Mouse (Mus musculus) c-Kit-negative CD71-positive TER-119-positive erythroid progenitor cells, embryonic 14.5 days (primary cell): ENCODE data around the gene Nkx2-5.

ENCODE experiments used
- DNase-seq: peaks from one replicate; pipeline ENCODE4 v3.0.0-alpha.2; 2013; ENCODE audit warnings: low read depth, low spot score

The Nkx2-5 gene

DNA sequence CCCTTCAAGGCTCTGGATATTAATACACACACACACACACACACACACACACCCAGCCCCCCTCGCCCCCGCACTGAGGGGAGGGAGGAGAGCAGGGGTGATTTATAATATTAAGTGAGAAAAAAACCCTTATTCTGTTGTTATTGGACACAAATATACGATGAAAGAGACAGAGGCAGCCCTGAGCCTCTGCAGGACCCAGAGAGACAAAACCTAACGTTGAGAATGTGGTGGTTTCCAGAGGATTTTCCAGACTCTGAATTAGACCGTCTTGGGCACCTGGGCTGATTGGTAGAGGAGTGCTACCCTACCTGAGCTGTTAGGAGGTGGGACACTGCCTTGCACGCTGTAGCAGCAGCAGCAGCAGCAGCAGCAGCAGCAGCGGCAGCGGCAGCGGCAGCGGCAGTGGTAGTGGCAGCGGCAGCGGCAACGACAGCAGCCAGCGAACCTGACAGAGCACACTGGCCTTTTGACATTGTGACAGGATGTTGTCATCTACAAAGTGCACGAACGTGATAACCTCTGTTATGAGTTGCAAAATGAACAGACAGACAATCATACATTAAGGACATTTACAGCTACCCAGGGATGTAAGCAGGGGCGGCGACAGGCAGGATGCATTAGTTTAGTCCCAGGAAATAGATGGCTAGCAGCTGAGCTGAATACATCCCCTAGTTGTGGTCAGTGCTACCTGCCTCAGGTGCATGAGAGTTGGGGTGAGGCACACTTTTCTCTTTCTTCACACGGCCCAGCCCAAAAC is 7.8 kb downstream of the Nkx2-5 start:
- no peak for DNase-seq

DNA sequence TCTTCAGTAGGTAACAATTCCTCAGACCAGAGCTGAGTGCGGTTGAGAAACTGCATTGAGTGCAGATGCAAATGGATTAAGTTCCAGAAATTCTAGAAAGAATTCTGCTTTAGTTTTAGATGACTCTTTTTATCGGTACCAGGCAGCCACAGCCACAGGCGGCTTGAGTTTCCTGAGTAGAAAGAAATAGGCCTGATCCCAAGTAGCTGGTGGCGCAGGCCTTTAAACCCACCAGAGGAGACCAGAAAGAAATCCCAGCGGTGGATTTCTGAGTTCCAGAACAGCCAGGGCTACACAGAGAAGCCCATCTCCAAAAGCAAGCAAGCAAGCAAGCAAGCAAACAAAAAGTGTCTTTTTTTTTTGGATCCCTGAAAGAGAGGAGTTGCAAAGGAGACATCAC is 8.4 kb downstream of the Nkx2-5 start:
- DNase-seq = no peak

DNA sequence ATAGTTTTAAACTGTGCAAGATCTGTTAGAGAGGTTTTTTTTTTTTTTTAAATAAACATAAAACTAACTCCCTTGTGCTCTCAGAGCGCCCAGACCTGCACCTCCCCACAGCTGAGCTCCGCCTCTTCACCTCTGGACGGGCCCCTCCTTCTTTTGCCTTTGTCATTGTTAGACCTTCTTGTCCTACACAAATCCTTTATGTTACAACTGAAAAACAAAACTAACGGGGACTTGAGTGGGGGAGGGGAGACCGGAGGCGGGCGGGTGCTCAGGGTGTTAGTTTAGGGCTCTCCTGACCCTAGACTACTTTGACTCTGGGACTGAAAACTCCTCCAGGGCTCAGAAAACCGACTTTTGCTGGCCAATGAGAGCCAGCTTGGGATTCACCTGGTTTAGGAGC is 8.9 kb downstream of the Nkx2-5 start:
- no peak for DNase-seq

- DNase-seq = no peak
These were observed 9.6 kb downstream of the Nkx2-5 start for GRCm38 (mm10) chr17:26834966-26835755.

DNA sequence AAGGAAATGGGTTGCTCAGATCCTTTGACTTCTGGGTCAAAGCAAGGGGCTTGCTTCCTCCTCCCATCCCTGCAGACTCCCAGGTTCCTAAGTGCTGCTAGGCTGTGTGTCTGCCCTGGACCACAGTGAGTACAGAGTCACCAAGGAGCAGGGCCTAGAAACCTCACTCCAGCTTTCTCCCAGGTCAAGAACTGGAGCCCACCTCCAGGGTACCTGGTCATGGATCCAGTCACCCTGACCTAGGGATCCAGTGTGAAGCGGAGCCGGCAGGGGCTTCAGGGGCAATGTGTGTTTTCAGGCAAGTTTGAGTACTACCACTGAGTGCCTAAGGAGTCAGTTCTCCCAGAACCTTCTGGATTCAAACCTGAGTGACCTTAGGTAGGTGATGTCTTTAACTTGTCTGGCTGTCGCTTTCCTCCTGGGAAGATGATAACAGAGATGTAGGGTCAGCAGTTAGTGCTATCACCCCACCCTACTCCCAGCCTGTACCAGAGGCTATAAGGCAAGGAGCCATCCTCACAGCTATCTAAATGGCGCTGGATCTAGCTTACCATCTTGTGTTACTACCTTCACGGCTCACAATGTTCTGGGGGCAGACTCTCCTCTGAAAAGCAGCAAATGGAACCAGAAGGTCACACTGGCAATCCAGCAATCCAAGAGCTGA is 10.4 kb downstream of the Nkx2-5 start:
- DNase-seq = no peak

DNA sequence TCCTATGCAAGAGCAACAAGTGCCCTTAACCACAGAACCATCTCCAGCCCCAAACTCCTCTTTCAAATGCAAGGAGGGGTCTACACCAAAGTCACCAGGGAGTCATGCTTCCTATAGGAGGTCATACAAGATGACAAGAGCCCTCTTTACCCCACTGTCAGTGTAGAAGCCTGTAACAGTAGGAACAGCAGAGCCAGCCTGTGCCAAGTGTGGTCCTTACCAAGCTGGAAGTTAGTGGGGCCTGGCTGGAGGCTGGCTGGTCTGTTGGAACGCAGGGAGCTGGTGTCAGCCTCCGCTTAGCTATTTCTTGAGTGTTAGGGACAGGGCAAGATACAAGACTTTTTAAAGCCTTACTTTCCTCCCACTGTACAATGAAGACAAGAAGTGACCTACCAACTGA is 11.0 kb downstream of the Nkx2-5 start:
- DNase-seq = no peak

DNA sequence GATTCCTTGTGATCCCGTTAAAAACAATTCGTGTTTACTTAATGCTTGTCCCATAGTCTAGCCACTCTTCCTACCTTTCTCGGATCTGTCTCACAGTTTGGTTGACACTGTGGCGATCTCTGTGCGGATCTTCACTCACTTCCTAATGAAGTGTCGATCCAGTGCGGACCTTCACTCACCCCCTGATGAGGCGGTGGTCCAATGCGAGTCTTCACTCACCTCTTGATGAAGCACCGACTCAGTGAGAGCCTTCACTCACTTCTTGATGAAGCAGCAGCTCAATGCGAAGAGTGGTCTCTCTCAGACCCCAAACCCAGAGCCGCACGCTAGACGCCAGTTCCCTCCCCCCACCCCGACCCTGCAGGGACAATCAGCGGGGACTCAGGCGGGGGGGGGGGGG is 18.7 kb downstream of the Nkx2-5 start:
- DNase-seq = no peak

- DNase-seq = no peak
These were observed 27.0 kb downstream of the Nkx2-5 start for GRCm38 (mm10) chr17:26817776-26818175.

- DNase-seq = no peak
These were observed 28.0 kb downstream of the Nkx2-5 start for GRCm38 (mm10) chr17:26816810-26817209.

DNA sequence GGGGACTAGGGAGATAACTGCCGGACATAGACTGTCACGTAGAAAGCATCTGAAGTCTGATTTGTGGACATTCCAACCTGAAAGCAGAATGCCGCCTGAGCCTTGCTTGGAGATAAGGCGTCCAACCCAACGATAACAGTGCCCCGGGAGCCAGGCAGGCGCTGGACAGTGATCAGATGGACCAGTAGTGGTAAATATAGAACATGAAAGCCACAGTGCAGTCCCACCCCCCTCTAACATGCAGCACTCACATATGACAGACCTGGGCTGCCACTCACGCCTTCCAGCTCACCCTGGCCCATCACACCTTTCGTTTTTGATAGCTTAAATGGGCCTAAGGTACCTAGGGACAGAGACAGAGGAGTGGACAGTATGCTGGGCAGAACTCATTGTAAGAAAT is 31.3 kb downstream of the Nkx2-5 start:
- no peak for DNase-seq

- DNase-seq = no peak
These were observed 32.2 kb downstream of the Nkx2-5 start for GRCm38 (mm10) chr17:26812607-26813006.

- DNase-seq = no peak
These were observed 41.9 kb downstream of the Nkx2-5 start for GRCm38 (mm10) chr17:26802886-26803285.

DNA sequence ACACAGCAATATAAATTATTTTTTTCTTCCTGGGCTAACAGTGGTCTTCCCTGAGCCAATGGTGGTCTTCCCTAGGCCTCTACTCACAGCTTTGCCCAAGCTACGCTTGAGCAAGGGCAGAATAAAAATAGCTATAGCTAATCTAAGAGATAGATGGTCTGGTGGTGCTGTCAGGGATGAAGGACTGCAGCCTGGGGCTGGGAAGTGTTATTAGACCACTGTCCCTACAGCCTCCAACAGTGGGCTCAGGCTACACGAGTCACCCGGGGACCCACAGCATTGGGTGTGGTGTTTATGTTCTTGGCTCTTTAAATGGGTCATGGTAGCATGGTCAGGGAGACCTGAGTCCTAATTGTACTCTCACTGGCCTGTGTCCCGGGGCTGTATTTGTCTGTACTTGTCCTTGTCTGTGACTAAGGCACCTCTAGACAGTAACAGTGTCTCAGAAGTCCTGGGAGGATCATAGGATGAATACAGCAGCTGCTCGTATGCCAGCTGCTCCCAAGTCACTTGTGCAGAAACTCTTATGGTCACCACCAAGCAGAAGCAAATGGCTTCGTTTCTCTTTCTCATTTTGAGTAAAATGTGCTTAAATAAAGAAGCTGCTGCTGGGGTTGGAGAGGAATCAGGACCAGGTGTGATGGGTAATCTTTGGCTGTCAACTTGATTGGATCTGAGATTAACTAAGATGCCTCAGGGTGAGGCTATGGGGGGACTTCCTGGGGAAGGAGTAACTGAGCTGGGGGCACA is 47.3 kb downstream of the Nkx2-5 start:
- DNase-seq = no peak

- DNase-seq = no peak
These were observed 49.4 kb downstream of the Nkx2-5 start for GRCm38 (mm10) chr17:26795386-26795785.

DNA sequence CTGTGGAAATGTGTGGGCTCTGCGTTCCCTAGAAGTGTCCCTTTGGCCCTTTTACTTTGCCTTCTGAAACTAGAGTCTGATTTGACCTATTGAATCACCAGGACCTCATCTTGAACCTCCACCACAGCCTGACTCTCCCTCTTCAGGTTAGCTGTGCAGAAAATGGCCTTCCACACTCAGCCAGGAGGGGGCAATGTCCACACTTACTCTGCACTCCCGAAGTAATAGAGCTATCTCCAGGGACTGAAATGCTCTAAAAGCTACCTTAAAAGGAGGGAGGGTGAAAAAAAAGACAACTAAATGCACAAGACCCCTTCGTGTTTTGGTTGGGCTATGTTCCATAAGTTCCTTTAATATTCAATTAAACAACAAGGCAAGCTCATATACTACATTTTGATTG is 50.1 kb downstream of the Nkx2-5 start:
- DNase-seq = no peak

DNA sequence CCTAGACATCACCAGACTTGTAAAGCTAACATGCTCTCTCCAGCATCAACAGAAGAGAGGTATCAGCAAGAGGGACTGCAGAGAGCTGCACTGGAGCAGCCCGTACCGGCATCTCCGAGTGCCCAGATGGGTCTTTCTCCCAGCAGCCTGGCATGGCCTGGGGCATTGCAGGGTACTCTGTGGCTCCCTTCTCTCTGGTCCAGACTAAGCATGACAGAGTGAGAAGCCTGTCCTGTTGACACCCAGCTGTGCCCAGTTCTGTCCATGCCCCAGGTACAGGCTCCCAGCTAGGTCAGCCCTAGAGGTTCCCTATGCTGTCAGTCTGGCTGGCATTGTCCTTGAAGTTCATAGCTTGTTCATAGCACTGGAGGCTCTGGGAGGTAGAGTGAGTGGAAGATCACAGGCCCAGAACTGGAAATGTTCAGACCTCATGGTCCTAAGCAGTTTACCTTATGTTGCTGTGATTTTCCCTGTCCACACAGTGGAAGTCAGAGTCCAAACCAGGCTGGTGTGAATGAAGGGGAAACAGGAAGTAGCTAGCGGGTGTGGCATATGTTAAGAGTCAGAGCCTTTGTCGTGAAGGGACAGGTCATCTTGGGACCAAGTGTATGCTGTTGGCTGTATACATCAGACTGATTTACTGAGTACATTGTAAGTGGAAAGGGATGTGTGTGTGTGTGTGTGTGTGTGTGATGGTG is 51.6 kb downstream of the Nkx2-5 start:
- DNase-seq = no peak

- DNase-seq = no peak
These were observed 52.7 kb downstream of the Nkx2-5 start for GRCm38 (mm10) chr17:26792096-26792495.

GRCm38 (mm10) chr17:26791580-26791979 is 53.2 kb downstream of the Nkx2-5 start:
- no peak for DNase-seq

- DNase-seq = no peak
These were observed 54.3 kb downstream of the Nkx2-5 start for GRCm38 (mm10) chr17:26790269-26791214.
